Mouse (Mus musculus) yolk sac, embryonic 10.5 days (tissue): Measurements from ENCODE around the gene Fam98a.

Experiments
- DNase-seq: peaks from one replicate; pipeline ENCODE4 v3.0.0-alpha.2; 2017; ENCODE audit warnings: low spot score

Fam98a gene

DNA sequence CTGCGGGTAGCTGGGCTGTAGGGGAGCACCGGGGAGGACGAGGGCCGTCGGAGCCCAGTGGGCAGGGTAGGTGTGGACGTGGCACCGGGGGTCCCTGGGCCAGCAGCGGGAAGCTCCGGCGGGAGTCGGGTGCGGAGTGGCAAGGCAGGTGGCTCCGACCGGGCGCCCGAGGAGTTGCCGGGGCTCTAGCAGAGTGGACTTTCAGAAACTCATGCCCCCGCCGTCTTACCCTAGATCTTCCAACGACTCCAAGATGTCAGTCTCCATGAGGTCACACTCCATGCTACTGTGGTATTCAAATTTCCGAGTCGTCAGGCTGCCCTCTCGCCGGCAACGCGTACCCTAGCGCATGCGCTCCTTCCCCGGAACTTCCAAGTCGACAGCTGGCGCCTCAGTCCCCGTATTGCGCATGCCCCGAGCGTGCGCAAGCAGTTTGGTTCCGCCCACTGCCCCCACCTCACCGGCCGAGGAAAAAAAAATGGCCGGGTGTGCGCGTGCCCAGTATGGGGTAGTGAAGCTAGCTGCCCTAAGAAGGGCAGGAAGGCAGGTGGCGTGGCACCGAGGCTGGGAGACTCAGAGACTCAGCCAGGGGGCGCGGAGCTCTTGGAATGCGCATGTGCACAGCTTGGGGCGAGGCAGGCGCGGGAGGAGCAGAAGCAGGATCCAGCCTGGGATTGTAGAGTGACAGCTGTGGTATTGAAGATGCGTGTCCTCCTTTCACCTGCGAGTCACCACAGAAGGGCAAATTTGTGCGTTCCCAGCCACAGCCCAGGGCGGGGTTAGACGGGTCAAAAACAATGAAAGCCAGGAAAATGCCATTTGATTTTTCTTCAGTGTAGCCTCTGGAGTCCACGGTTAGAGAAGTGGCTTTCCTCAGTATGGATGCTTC, at the start of gene Fam98a:
Gene Fam98a, minus strand, starts transcription at position 435 of the 889 bp plus-strand sequence.
- peak; percentile 99 for DNase-seq

DNA sequence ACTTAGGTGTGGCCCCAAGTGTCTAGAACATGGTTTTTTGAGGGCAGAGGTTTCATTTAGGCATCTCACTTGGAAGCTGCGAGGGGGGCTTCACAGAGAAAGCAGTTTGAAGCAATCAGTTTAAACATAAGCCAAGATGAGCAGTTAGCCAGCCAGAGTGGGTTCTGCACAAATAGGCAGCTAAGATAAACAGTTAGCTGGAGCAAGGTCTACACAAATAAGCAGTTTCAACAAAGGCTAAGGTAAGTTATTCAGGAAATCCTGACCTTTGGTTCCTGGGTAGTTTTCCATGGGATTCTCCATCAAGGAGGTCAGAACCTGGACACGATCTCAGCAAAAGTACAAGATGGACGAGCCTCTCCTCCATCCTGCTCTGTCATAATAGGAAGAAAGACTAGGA, 46.9 kb upstream of the Fam98a start:
- peak; percentile 73 for DNase-seq

DNA sequence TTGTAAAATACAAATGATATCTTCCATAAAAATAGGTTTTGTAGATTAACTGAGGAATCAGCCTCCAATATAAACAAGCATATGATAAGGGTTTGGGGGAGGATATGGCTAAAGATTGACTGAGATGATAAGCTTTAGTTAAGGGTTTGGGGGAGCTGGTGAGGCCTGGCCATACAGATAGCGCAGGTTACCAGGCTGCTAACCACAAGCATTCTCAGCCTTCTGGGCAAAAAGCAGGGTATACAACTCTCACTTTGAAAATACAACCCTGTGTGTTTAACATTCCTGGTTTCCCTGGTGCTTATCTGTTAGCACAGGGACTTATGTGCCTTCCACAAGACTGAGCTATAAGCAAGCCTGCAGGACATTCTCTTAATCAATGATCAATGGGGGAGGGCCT, 31.0 kb upstream of the Fam98a start:
- DNase-seq, result no peak

DNA sequence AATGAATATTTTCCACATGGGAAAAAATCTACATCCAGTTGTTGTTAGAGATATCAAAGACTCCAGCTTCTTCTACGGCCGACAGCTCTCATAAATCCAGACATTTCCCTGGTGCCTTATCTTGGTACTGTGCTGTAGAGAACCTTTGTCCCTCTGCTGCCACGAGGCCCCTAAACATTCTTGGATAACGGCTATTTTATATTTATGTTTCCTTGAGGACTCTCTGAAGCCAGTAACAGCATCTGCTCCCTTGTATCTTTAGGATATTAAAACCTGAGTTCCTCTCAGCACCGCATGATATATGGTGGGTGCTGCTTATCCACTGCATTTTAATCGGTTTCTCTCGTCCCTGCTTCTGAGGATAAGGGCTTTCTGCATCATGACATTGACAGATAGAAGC, 23.9 kb upstream of the Fam98a start:
- no peak for DNase-seq

DNA sequence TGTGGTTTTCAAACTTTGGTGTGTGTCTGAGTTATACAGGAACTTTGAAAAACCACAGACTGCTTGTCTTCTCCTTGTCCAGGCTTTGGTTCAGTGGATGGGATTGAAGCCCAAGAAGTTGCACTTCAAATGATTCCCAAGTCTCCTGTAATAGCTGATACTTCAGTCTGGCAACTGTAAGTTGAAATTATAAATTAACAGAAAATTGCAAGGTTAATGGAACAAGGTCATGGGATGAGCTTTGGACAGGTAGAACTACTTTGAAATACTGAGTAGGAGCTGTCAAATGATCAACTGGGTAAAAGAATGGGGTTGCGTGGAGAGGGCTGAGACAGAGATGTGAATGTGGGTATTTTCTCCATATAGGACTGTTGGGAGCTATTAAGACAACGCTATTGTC, 6.3 kb upstream of the Fam98a start:
- no peak for DNase-seq

DNA sequence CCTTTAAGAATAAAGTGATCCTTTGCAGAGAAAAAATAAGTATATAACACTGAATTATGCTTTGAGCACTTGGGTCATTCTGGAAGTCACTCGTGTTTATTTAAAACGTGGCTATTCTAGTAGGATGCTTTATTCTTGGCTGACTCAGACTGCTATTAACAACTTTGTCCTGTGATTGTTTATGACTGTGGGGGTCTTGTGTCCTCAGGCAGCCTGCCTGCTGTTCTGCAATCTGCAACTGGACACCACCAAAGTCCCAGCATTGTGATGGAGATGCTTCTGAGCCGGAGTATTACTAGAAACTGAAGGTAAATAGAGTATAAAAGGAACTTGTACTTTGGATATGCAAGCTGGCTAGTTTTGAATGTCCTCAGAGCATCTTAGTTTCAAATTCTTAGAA, 5.3 kb upstream of the Fam98a start:
- no peak for DNase-seq

DNA sequence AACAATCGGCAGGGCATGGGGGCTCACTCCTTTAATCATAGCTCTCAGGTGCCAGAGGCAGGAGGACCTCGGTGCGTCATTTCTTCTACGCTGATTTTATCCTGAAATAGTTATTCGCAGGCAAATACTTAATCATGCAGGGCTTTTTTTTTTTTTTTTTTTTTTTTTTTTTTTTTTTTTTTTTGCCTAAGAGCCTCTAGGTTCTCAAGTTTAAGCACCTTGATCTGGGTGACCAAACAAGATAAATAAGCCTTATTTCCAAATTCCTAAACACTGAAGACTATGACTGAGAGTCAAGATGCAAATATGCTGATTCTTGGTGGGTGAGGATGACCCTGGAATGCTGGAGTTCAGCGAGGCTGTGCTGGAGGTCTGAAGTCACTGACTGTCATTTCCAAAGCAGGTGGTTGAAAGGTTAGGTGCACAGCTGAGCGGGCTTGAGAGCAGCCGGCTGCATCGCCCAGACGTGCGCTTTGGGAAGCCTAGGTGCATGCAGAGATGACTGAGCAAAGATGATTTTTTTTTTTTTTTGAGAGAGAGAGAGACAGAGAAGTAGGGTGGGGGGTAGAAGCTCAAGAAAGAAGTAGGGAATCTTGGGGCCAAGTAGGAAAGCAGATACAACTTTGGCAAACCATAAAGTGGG, 854 bp downstream of the Fam98a start:
- DNase-seq, result peak; percentile 47

DNA sequence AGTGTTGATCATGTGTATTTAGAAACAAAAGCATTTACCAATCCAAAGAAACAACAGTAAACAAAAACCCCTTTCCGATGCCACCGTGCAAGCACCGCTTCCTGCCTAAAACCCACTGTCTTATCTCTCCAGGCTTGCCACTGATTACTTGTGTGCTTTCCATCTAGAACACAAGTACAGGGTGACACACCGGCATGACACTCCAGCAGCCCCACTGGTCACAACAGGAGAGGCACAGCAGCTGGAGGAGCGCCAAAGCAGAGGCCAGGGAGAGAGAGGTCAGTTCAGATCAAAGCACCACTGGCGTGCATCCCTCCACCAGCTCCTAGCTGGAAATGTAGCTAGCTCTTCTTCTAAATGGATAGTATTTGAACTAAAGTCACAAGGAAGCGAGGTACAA, 7.5 kb downstream of the Fam98a start:
- no peak for DNase-seq

DNA sequence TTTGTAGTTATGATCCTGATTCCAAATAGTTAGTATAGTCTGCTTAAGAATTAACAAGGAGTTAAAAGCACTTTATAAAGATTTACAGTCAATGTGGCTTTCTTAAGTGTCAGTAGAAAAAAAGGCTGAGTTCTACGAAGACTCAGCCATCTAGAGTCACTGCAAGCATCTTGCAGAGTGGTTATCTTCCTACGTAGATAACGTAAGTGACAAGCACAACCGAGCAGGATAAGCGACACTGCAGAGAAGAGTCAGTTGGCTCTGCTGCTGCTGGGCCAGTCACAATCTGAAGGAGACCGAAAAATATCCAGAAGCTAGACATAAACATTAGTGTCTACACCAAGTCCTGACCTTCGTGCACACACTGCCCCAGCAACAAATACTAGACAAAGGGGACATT, 8.3 kb downstream of the Fam98a start:
- no peak for DNase-seq

DNA sequence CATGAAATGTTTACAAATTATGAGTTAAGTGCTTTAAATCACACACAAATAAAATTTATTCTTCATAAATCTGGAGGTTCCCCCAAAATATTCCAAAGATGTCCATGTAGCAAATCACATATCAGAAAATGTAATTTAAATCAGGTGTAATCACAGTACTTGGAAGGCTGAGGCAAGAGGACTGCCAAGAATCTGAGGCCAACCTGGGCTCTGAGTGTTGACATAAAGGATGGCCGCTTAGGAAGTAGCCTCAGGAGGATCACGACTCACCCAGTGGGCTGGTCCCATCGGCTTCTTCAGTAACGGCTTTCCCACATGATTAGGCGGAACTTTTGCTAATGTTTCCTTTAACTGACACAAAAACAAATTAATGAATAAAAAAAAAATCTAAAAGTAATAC, 11.9 kb downstream of the Fam98a start:
- no peak for DNase-seq

DNA sequence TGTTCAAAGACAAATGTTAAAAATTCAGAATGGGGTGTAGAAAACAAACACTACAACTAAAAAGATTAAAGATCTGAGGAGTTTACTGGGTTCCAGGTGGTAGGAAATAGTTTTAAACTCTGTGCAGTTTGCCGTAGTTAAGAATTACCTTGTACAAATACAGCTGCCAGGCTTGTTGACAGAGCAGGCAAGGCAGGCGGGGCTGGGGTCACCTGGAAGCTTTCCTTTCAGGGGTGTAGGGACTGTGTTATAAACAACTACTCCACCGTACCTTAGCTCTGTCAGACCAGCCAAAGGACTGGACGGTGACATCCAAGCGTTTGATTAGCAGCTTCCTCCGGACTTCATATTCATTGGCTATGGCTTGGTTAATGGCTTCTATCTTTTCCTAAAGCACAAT, 12.6 kb downstream of the Fam98a start:
- peak; percentile 82 for DNase-seq

DNA sequence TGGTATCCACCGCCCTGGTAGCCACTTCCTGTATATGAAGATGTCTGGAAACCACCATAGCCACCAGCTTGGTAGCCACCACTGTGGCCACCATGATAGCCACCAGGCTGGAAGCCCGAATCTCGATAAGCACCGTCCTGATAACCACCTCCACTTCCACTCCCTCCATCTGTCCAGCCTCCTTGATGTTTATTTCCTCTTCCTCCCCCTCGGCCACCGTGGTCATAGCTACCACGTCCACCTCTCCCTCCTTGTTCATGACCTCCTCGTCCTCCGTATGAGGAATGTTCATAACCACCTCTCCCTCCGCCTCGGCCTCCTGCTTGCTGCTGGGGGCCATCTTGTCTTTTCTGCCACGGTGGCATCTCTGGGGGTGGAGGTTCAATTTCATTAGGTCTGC, 13.3 kb downstream of the Fam98a start:
- DNase-seq, result no peak

DNA sequence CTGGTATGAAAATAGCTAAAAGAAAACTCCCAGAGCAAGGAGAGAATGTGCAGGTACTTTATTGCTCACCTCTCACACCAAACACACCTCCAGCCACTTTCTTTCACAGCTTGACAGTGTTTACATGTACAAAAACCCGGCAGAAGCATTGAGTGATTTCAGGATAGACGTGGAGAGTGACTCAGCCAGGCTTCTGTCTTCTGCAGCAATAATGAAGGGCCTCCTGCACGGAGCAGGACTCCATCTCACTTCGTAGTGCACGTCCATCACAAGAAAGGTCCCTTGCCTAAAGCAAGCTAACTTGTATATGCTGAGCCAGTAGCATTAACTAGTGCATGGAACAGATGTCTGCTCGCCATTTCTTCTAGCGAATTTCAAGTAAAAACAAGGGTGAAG, 14.7 kb downstream of the Fam98a start:
- DNase-seq, result no peak

DNA sequence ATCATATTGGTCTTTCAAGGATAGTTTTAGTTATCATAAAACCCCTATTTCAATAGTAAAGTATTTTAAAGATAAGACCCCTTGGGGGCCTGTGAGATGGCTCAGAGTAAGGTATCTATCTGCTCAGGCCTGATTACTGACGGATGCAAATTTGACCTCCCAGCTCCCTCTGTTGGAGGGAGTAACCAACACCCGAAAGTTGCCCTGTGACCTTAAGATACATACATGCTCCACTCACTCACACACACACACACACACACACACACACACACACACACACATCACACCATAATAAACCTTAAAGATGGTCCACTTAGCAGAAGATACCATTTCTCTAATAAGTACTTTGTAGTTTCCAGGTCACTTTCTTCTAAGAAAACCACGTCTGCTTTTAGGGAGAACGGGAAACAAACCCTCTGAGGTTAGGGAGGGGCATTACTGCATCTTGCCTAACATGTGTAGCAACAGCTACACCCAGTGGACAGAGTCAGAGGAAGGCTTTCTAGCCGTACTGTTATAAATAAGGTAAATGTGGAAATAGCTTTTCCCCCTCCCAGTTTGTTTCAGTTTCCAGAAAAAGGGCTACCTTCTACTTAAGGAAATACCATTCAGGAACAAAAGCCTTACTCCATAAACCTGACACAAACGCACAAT, 15.2 kb downstream of the Fam98a start:
- no peak for DNase-seq

DNA sequence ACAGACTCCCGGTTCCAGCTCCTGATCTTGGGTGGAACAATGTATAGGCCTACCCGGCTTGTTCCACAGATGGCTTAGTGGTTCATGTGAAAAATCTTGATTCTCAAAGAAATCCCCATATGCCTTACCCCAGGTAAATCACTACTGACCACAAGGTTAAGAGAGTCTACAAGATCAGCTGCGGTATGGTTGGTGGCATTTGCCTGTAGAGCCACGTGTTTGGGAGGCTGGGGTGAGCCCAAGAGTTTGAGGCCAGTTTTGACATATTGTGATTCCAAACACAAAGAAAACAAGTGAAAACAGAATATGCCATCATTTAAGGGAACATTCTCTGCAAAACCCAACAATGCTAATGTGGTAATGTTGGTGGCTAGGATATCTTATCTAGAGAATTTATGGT, 16.1 kb downstream of the Fam98a start:
- DNase-seq, result no peak

DNA sequence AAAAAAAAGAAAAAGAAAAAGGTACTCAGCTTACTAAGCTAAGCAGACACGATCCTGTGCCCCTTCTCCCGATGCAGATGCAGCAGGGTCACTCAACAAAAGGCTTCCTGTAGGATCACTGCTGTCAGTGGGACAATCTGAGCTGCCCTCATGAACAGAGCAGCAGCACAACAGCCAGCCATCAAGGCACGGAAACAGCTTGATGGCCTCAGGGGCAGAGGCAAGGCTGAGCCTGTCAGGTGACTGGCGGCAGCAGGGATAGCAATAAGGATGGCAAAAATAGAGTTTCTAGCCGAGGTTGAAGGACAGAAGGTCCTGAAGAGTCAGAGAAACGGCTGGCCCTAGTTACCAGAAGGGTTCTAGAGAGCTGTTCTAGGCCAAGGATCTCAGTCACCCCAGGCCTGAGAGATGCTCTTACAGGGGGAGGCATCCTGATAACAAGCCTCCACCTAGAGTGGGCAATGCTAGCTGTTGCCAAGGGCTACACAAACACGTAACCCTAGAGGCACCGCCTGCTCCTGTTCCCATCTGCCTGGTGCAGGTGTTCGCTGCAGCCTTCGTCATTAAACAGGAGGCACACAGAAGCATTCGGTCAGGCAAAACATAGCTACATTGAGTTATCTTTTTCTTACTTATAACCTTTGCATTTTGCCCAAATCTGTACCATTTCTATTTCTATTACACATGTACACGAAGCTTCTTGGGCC, 17.3 kb downstream of the Fam98a start:
- no peak for DNase-seq

DNA sequence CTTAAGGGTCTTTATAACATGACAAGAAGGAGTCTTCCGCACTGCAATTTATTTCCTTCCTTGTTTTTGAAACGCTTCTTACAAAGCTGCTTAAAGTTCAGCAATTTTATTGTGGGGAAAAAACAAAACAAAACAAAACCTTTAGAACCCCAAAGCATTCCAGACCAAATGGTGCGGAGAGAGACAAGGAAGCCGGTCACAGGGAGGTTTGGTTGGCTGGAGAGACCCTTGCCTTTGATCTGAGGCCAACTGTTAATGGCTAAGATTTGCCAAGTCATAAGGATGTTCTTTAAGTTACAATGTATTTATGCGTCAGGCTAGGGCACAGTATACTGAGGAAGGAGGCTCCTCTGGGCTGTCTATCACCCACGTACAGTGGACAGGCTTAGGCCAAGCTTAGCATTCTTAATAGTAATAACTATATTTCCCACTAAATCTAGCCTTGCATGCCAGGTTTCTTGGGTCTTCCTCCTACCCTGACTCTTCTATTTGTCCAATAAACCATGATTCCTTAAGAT, 19.2 kb downstream of the Fam98a start:
- DNase-seq, result no peak

DNA sequence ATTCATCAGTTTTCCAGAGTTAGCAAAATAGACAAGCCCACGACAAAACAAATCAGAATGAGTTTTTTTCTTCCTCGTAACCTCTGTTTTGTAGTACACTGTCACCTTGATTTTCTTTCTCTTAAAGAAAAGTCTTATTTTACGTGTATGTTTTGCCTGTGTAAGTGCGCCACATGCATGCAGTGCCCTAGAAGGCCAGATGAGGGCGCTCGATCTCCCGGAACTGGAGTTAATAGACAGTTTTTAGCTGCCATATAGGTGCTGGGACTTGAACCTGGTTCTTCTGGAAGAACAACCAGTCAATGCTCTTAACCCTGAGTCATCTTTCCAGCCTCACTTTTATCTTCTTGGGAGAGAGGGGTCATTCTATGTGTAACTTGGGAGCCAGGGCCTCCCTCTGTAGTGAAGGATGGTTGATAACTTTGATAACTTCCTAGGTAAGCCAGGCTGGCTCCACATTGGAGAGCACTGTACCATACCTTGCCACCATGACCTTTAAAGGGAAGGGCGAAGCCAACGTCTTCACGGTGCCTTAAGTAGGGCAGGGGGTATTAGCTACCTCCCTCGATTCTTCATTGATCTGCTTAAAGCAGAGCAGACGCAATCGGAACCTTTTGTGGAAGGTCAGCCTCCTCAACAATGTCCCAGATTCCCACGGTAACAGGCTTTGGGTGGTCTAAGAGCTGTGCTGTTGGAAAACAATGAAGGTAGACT, 22.4 kb downstream of the Fam98a start:
- DNase-seq, result no peak

DNA sequence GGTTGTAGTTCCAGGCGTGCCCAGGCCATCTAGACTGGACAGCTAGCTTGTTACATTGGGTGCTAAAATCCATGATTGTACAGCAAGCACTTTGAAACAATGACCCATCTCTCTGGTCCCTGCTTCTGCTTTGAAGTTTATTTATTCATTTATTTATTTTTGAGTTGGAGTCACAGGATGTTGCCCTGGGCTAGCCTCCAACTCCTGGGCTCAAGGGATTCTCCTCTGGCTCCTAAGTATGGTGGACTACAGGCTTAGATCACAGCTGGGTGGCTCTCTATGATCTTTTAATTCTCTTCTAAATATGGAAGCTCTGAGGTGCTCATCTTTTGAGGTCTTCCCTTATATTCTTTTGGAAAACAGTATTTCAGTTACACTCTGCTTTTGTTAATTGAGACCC, 25.3 kb downstream of the Fam98a start:
- no peak for DNase-seq

DNA sequence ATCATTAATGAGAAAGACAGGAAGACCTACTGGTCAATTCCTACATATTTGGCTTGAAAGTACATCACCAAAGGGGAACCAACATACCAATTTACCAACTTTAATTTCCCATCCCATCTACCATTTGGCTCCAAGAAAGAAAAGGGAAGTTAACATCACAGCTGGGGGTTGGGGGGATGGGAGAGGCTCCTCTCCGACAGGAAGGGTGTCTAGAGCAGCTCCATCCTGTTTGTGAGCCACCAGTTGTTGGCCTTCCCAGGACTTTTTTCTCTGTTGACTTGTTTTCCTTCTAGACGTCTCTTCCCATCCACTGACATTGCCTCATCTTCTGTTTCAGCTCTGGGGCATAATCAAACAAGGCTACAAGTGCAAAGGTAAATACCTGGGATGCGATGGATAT, 27.9 kb downstream of the Fam98a start:
- no peak for DNase-seq

DNA sequence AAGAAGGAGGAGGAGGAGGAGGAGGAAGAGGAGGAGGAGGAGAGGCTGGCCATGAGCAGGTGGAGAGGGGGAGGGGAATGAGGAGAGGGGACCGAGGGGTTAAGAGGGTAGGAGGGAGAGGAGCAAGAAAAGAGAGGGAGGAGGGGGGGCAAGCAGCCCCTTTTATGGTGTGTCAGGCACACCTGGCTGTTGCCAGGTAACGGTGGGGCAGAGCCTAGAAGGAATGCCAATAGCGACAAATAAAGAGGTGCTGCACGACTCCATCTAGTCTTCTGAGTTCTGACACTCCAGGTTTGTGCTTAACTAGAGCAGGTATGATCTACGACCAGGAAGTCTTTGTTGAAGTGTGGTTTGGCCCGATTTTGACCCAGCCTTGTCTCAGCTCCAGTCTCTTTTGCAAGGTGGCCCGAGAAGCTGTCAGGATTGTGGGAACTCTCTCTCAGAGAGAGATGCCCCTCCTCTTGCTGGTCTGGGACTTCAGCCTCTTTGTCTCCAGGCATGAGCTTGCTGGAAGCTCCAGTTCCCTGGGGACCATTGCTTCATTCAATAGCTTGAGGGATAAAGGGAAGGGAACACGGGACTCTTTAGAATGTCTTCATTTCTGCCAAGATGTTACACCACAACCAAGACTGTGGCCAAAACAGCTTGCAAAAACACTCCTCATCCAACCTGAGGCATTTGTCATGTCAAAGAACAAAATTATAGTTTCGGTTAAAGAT, 29.2 kb downstream of the Fam98a start:
- DNase-seq, result no peak
